ENCODE assay signal across 26 mouse cellular contexts in the genomic region with DNA sequence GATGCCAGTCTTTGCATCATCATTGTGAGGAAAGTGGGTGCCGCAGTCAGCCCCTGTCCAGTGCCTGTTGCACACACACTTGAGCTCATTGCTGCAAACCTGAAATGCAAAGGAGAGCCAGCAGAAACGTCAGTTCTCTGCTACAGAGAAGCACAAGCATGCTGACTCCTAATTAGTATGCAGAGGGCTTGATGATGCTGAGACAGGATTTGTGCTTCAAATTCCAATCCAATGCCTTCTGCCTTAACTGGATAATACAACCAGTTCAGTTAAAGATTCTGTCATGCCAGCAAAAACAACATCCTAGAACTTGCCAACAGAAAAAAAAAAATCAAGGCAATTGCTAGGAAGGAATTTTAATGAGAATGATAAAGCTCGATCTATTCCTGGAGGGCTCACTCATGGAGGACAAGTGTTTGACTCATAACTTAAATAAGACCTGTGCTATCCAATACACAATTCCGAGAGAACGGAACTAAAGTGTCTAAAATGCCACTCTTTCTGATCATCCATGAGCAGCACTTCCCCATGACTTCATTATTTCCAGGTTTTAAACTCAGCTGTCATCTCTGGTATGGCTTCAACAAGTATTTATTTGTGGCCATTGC.
DNase-seq lines count a peak whose midpoint lies in the region; ATAC-seq and TF ChIP-seq lines count a peak whose summit lies in the region.
"Had no signal": no experiment of that assay in that cellular context is flagged by ENCODE, and none has a peak within 500 bp of the region (broad histone marks: within the 10 kb centered on the region; RNA-seq: fewer than 3 reads in every experiment).

No protein-coding gene starts in this region.

- no peak for TF ChIP-seq CTCF in left cerebral cortex, adult 2 months (IDR thresholded peaks at IDR 0.05)

- ATAC-seq in activated CD4-positive, CD25-positive, alpha-beta regulatory T cell, adult 4 months, result no peak
- ATAC-seq: intestine, postnatal 0 days had no signal

- intact Hi-C loops in left cerebral cortex, adult 2 months (cut with DNase I), result no loop called here

- H3K4me3 ChIP-seq in left cerebral cortex, adult 2 months, result no peak overlapping the region
- H3K4me3 ChIP-seq: gastrocnemius, adult 2 months; heart, embryonic 12.5 days; hindbrain, embryonic 10.5 days; layer of hippocampus, adult 2 months; limb, embryonic 15.5 days; megakaryocyte, embryonic 14.5 days; neural tube, embryonic 12.5 days had no signal

- peak; percentile 2 for DNase-seq in heart, adult 8-10 months (ENCODE audit: low spot score)
- no peak for DNase-seq in heart, postnatal 4 days
- no peak for DNase-seq in left cerebral cortex, adult 2 months (ENCODE audit: extremely low spot score in 1 of 2, low spot score in 2 of 2)
- no peak for DNase-seq in left cerebral cortex, adult 8-10 months (ENCODE audit: low spot score in 2 of 2)
- DNase-seq in brain, adult 2 months (ENCODE audit: low read depth, low spot score), result peak; percentile 64
- DNase-seq in layer of hippocampus, postnatal 36 days, result no peak
- DNase-seq: adrenal gland, postnatal 25 days; cerebellum, adult 11-12 months; cerebellum, postnatal 14 days; gastrocnemius, adult 2 months; kidney, postnatal 25 days; left cerebral cortex, postnatal 4 days; lung, embryonic 14.5 days; lung, postnatal 36 days; midbrain, embryonic 14.5 days; right cerebral cortex, postnatal 14 days had no signal

- peak overlapping the region; percentile 44 for H3K27ac ChIP-seq in left cerebral cortex, adult 2 months
- H3K27ac ChIP-seq: gastrocnemius, adult 2 months; hindbrain, embryonic 10.5 days; layer of hippocampus, adult 2 months; limb, embryonic 15.5 days; liver, embryonic 14.5 days; neural tube, embryonic 12.5 days; stomach, postnatal 0 days had no signal

Comparison
In these comparisons a context has a peak if more than half of its experiments do, and no peak if none do; other contexts are left out.
1. DNase-seq: peak in heart, adult 8-10 months (single experiment) and brain, adult 2 months (single experiment); none in heart, postnatal 4 days (single experiment), left cerebral cortex, adult 2 months (0 of 2), left cerebral cortex, adult 8-10 months (0 of 2) and layer of hippocampus, postnatal 36 days (0 of 2).